Mouse (Mus musculus) cortical plate, adult 2 months (tissue): Measurements from ENCODE around the gene Usp49. TPM values are rescaled to one million over a fixed set of nuclear protein-coding genes. Genes with fewer than 3 reads are reported as not detected.
"Not testable (repeated sequence)": the region's sequence is repeated elsewhere in the genome, so short reads cannot be mapped to it uniquely, and the experiment has no call there.

Source experiments
- H3K27ac ChIP-seq: fragments of 200-500 bp; 2 replicates; pipeline ENCODE4 v1.5.1; 2012; ENCODE audit warnings: low read length, control low read depth, inconsistent platforms; ENCODE audit not compliant: insufficient read depth
- H3K4me1 ChIP-seq: fragments of 200-500 bp; 2 replicates; pipeline ENCODE4 v1.6.1; 2011; ENCODE audit warnings: low read length; ENCODE audit not compliant: control insufficient read depth, insufficient read depth
- H3K4me3 ChIP-seq: fragments of 200-500 bp; 2 replicates; pipeline ENCODE4 v1.5.1; 2011; ENCODE audit warnings: mild to moderate bottlenecking, low read length, control low read depth; ENCODE audit not compliant: insufficient read depth
- CTCF ChIP-seq: fragments of 200-500 bp; IDR thresholded peaks from 2 replicates; pipeline ENCODE4 v1.5.1; 2011; ENCODE audit warnings: mild to moderate bottlenecking, control low read depth, low read length; ENCODE audit not compliant: insufficient read depth; ENCODE audit errors: extremely low read depth
- POLR2A ChIP-seq: fragments of 200-500 bp; IDR thresholded peaks from 2 replicates; pipeline ENCODE4 v1.6.1; 2011; ENCODE audit warnings: mild to moderate bottlenecking, low read length, control low read depth; ENCODE audit not compliant: insufficient read depth; ENCODE audit errors: extremely low read depth
- polyA plus RNA-seq: library from polyadenylated mRNA; depleted of rRNA; stranded (reverse); fragments of >200 nt; gene quantifications from 2 replicates; pipeline ENCODE4 v1.2.3, GENCODE M21; 2012

Gene Usp49
- polyA plus RNA-seq, 1 experiment: 12.4 TPM

GRCm38 (mm10) chr17:47642992-47643391, 12.5 kb downstream of the Usp49 start:
- Histone ChIP-seq H3K27ac (no peak overlapping the region), H3K4me3 (no peak overlapping the region), H3K4me1 (no peaks in the 10 kb centered on the region)
- TF ChIP-seq CTCF (no peak), POLR2A (no peak)

GRCm38 (mm10) chr17:47646683-47647082, 16.2 kb downstream of the Usp49 start:
- H3K27ac ChIP-seq: no peak overlapping the region
- H3K4me1 ChIP-seq: no peaks in the 10 kb centered on the region
- TF ChIP-seq POLR2A (no peak), CTCF (peak; percentile 58)
- no peak overlapping the region for H3K4me3 ChIP-seq

GRCm38 (mm10) chr17:47648966-47649365, 18.5 kb downstream of the Usp49 start:
- Histone ChIP-seq H3K4me3 (no peak overlapping the region), H3K27ac (no peak overlapping the region), H3K4me1 (no peaks in the 10 kb centered on the region)
- no peak for TF ChIP-seq POLR2A
- no peak for TF ChIP-seq CTCF

GRCm38 (mm10) chr17:47651953-47652352, 21.5 kb downstream of the Usp49 start:
- TF ChIP-seq CTCF (no peak), POLR2A (no peak)
- Histone ChIP-seq H3K4me1 (no peaks in the 10 kb centered on the region), H3K27ac (no peak overlapping the region), H3K4me3 (no peak overlapping the region)

- H3K4me1 ChIP-seq, H3K4me3 ChIP-seq, H3K27ac ChIP-seq: not testable (repeated sequence)
These were observed 23.9 kb downstream of the Usp49 start for GRCm38 (mm10) chr17:47654346-47654745.

GRCm38 (mm10) chr17:47655697-47656096, 25.2 kb downstream of the Usp49 start:
- Histone ChIP-seq H3K4me3 (no peak overlapping the region), H3K27ac (no peak overlapping the region), H3K4me1 (no peaks in the 10 kb centered on the region)
- TF ChIP-seq CTCF: no peak
- TF ChIP-seq POLR2A: no peak

GRCm38 (mm10) chr17:47657901-47658300, 27.4 kb downstream of the Usp49 start:
- Histone ChIP-seq H3K27ac (no peak overlapping the region), H3K4me3 (no peak overlapping the region), H3K4me1 (no peaks in the 10 kb centered on the region)
- TF ChIP-seq POLR2A (no peak), CTCF (no peak)

GRCm38 (mm10) chr17:47658741-47659243, 28.3 kb downstream of the Usp49 start:
- H3K4me3 ChIP-seq: no peak overlapping the region
- H3K4me1 ChIP-seq: no peaks in the 10 kb centered on the region
- H3K27ac ChIP-seq: no peak overlapping the region
- TF ChIP-seq CTCF (no peak), POLR2A (no peak)

- Histone ChIP-seq H3K27ac (no peak overlapping the region), H3K4me1 (no peaks in the 10 kb centered on the region)
- no peak for TF ChIP-seq CTCF
- no peak for TF ChIP-seq POLR2A
These were observed 32.7 kb downstream of the Usp49 start for GRCm38 (mm10) chr17:47663009-47663713.

GRCm38 (mm10) chr17:47664474-47664873, 34.0 kb downstream of the Usp49 start:
- Histone ChIP-seq H3K4me3 (no peak overlapping the region), H3K4me1 (no peaks in the 10 kb centered on the region), H3K27ac (no peak overlapping the region)
- no peak for TF ChIP-seq POLR2A

More at GRCm38 (mm10) chr17:47663009-47663713, 32.7 kb downstream of the Usp49 start:
- no peak overlapping the region for H3K4me3 ChIP-seq
